Mouse (Mus musculus): Measurements from ENCODE around the gene Nrbp1. TPM values are rescaled to one million over a fixed set of nuclear protein-coding genes. Genes with fewer than 3 reads are reported as not detected.

Gene Nrbp1
- polyA plus RNA-seq, 1 experiment: 105 TPM

DNA sequence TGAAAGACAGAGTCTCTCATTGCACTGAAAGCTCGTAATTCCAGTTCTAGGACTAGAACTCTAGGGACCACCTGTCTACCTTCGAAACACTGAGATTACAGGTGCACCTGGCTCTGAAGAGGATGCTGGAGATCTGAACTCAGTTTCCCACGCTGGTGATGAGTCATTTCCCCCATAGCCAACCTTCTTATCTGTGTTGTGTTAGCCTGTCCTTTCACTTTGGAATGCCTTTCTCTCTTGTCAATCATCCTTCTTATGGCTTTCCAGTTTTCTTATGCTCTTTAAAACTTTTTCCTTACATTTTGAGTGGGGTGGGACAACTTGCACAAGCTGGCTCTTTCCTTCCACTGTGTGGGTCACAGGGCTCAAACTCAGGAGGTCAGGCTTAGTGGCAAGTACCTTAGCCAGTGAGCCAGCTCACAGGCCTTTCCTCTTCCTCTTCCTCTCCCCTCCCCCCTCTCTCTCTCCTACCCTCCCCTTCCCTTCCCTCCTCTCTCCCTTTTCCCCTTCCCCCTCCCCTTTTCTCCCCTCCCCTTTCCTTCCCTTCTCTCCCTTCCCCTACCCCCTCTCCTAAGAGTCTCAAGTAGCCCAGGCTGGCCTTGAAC is 49.1 kb downstream of the Nrbp1 start:
- H3K27ac ChIP-seq (ENCODE audit: insufficient read depth, low read length): no peak overlapping the region

GRCm38 (mm10) chr5:31290521-31291360 is 50.1 kb downstream of the Nrbp1 start, which contains the start of gene Ift172:
TSS of gene Ift172 (minus strand) at chr5:31291116.
- TF ChIP-seq CTCF (IDR thresholded peaks at IDR 0.05; ENCODE audit: extremely low read depth, insufficient read depth, low read length) (no peak), POLR2A (IDR thresholded peaks at IDR 0.05; ENCODE audit: extremely low read depth, insufficient read depth, low read length) (peak; percentile 87)
- H3K4me1 ChIP-seq (ENCODE audit: control insufficient read depth, insufficient read depth, low read length): peaks cover 3% of the 10 kb centered on the region; the same call in 1 of the 2 replicates
- H3K27ac ChIP-seq (ENCODE audit: insufficient read depth, low read length): peak within 1 kb of the TSS; percentile 11; the same call in 1 of the 2 replicates
- H3K4me3 ChIP-seq (ENCODE audit: insufficient read depth, low read length): peak within 1 kb of the TSS; percentile 49

More for the DNA sequence above, 49.1 kb downstream of the Nrbp1 start:
- TF ChIP-seq CTCF (IDR thresholded peaks at IDR 0.05; ENCODE audit: extremely low read depth, insufficient read depth, low read length) (no peak), POLR2A (IDR thresholded peaks at IDR 0.05; ENCODE audit: extremely low read depth, insufficient read depth, low read length) (no peak)
- no peak overlapping the region; the same call in 1 of the 2 replicates for H3K4me3 ChIP-seq (ENCODE audit: insufficient read depth, low read length)
- H3K4me1 ChIP-seq (ENCODE audit: control insufficient read depth, insufficient read depth, low read length): peaks cover 6% of the 10 kb centered on the region

- Histone ChIP-seq H3K4me1 (ENCODE audit: control insufficient read depth, insufficient read depth, low read length) (peaks cover 3% of the 10 kb centered on the region; the same call in 1 of the 2 replicates), H3K4me3 (ENCODE audit: insufficient read depth, low read length) (peak overlapping the region; percentile 49), H3K27ac (ENCODE audit: insufficient read depth, low read length) (peak overlapping the region; percentile 11; the same call in 1 of the 2 replicates)
- TF ChIP-seq POLR2A (IDR thresholded peaks at IDR 0.05; ENCODE audit: extremely low read depth, insufficient read depth, low read length) (no peak), CTCF (IDR thresholded peaks at IDR 0.05; ENCODE audit: extremely low read depth, insufficient read depth, low read length) (no peak)
Observed at GRCm38 (mm10) chr5:31291361-31291688, 50.7 kb downstream of the Nrbp1 start.

DNA sequence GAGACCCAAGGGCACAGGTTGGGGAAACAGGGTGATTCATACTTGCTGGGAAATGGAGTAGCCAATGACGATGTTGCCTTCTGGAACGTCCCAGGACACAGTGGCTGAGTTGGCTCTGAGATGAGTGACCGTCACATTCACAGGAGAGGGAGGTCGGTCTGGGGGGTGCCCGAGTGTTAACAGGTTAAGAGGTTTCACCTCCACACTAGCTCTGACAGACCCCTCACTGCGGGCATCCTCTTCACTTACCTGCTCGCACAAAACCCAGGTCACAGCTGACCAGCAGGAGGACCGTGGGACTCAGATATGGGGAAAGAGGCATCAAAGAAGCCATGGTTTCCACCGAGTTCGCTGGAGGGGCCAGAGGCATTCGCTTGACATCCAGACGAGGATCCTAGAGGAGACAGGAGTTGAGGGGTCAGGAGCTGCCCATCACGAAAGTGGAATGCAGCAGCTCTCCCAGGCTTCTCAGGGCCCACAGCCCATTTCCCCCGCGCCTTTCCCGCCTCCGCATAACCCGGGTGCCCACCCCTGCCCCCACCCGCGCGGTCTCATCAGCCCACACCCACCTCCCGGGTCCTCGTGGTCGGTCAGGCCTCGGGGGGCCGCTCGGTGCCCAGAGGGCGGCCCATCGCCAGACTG is 54.4 kb downstream of the Nrbp1 start:
- Histone ChIP-seq H3K27ac (ENCODE audit: insufficient read depth, low read length) (peak overlapping the region; percentile 82), H3K4me1 (ENCODE audit: control insufficient read depth, insufficient read depth, low read length) (peaks cover 3% of the 10 kb centered on the region; the same call in 1 of the 2 replicates), H3K4me3 (ENCODE audit: insufficient read depth, low read length) (peak overlapping the region; percentile 84)
- no peak for TF ChIP-seq POLR2A (IDR thresholded peaks at IDR 0.05; ENCODE audit: extremely low read depth, insufficient read depth, low read length)
- no peak for TF ChIP-seq CTCF (IDR thresholded peaks at IDR 0.05; ENCODE audit: extremely low read depth, insufficient read depth, low read length)

DNA sequence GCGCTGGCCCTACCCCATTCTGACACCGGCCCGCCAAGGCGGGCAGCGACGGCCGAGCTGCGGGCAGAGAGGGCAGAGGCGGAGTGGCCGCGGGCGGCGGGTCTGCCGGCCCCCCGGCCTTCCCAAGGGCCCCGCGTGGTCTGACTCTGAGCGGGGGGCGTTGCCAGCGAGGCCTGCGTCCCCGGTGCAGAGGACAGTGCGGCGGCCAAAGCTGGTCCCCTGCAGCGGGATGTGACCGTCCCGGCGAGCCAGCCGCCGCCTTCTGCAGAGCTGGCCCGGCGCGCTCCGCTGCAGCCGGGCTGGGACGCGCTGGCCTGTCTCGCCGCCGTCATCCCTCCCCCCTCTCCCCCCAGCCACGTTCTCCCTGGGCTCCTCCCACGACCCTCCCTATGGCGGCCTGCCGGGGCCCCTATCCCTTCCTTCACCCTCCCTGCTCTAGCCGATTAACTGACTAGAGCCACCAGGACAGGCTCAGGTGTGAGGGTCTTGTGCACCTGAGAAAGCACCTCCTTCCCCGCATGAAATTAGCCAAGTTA is 55.0 kb downstream of the Nrbp1 start, which contains the start of gene Fndc4:
Fndc4 (minus strand) TSS at position 475 of the 536 bp plus-strand sequence.
- Histone ChIP-seq H3K4me1 (ENCODE audit: control insufficient read depth, insufficient read depth, low read length) (peaks cover 3% of the 10 kb centered on the region; the same call in 1 of the 2 replicates), H3K27ac (ENCODE audit: insufficient read depth, low read length) (peak within 1 kb of the TSS; percentile 82), H3K4me3 (ENCODE audit: insufficient read depth, low read length) (peak within 1 kb of the TSS; percentile 84)
- TF ChIP-seq POLR2A (IDR thresholded peaks at IDR 0.05; ENCODE audit: extremely low read depth, insufficient read depth, low read length) (peak; percentile 38; the same call in 1 of the 2 replicates), CTCF (IDR thresholded peaks at IDR 0.05; ENCODE audit: extremely low read depth, insufficient read depth, low read length) (no peak)

DNA sequence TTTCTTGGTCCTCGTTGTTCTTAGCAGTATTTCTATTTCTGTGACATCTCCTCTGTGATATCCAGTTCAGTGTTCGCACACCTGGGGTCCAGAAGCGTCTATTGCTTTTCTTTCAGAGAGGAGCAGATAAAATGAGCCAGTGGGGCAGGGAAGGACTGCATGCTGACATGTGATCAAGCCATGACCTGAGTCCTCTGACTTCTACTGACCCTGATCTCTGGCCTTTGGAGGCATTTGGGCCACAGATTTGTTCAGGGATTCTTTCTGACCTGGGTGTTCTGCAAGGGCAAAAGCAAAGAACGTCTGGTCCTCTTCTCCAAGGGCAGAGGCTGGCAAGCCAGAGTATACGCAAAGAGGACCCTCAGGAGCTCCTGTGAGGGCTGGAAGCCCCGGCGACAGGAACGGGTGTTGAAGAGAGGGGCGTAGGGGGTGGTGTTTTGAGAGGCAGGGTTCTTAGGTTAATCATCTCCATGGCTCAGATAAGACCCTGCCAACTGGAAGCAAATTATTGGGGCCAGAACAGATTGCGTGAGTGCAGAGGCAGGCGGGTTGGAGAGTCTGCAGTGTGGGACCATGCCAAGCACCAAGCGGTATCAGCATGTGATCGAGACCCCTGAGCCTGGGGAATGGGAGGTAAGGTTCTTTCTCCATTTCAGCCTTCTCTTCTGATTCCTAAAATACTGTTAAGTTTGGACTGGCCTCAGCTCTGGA is 56.5 kb downstream of the Nrbp1 start, which contains the start of gene Gckr:
Gckr (plus strand) TSS at position 397 of the 711 bp plus-strand sequence.
- Histone ChIP-seq H3K4me3 (ENCODE audit: insufficient read depth, low read length) (peak within 1 kb of the TSS; percentile 84; the same call in 1 of the 2 replicates), H3K27ac (ENCODE audit: insufficient read depth, low read length) (no peak within 1 kb of the TSS), H3K4me1 (ENCODE audit: control insufficient read depth, insufficient read depth, low read length) (peaks cover 3% of the 10 kb centered on the region; the same call in 1 of the 2 replicates)
- TF ChIP-seq CTCF (IDR thresholded peaks at IDR 0.05; ENCODE audit: extremely low read depth, insufficient read depth, low read length): no peak
- TF ChIP-seq POLR2A (IDR thresholded peaks at IDR 0.05; ENCODE audit: extremely low read depth, insufficient read depth, low read length): no peak

DNA sequence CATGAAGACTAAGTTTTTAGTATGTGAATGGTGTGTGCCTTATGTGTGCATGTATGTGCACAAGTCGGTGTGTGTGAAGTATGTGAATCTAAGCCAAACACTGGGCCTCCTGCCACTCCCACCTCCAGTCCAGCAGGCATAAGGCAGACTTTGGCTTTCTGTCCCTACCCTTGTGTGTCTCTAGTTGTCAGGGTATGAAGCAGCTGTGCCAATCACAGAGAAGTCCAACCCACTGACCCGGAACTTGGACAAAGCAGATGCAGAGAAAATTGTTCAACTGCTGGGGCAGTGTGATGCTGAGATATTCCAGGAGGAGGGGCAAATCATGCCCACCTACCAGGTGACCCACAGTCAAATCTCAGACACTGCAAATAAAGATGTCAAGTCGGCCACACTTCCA is 57.3 kb downstream of the Nrbp1 start:
- Histone ChIP-seq H3K27ac (ENCODE audit: insufficient read depth, low read length) (no peak overlapping the region), H3K4me3 (ENCODE audit: insufficient read depth, low read length) (no peak overlapping the region), H3K4me1 (ENCODE audit: control insufficient read depth, insufficient read depth, low read length) (peaks cover 5% of the 10 kb centered on the region; the same call in 1 of the 2 replicates)
- TF ChIP-seq CTCF (IDR thresholded peaks at IDR 0.05; ENCODE audit: extremely low read depth, insufficient read depth, low read length) (no peak), POLR2A (IDR thresholded peaks at IDR 0.05; ENCODE audit: extremely low read depth, insufficient read depth, low read length) (no peak)

- Histone ChIP-seq H3K27ac (ENCODE audit: insufficient read depth, low read length) (no peak overlapping the region), H3K4me1 (ENCODE audit: control insufficient read depth, insufficient read depth, low read length) (peaks cover 5% of the 10 kb centered on the region; the same call in 1 of the 2 replicates), H3K4me3 (ENCODE audit: insufficient read depth, low read length) (no peak overlapping the region)
- no peak for TF ChIP-seq POLR2A (IDR thresholded peaks at IDR 0.05; ENCODE audit: extremely low read depth, insufficient read depth, low read length)
Observed at GRCm38 (mm10) chr5:31298486-31298885, 57.8 kb downstream of the Nrbp1 start.

Other genes starting within 250 kb of the Nrbp1 start
- 186 and 189 TPM in 2 replicates for gene Atraid, start 192.6 kb upstream of the Nrbp1 start, polyA plus RNA-seq (2012; rRNA removed)
- gene Slc5a6, start 191.9 kb upstream of the Nrbp1 start, polyA plus RNA-seq (2012; rRNA removed): 32.5 and 34.9 TPM in 2 replicates
- 13.4 and 14.1 TPM in 2 replicates for gene Cad, start 186.1 kb upstream of the Nrbp1 start, polyA plus RNA-seq (2012; rRNA removed)
- not detected in 2 replicates for gene Dnajc5g, start 134.6 kb upstream of the Nrbp1 start, polyA plus RNA-seq (2012; rRNA removed)
- gene Slc30a3, start 132.6 kb upstream of the Nrbp1 start, polyA plus RNA-seq (2012; rRNA removed): 185 and 189 TPM in 2 replicates
- 0.21 TPM in 1 of 2 replicates, not detected in the other for gene Trim54, start 124.2 kb upstream of the Nrbp1 start, polyA plus RNA-seq (2012; rRNA removed)
- 0.91 and 0.92 TPM in 2 replicates for gene Ucn, start 102.0 kb upstream of the Nrbp1 start, polyA plus RNA-seq (2012; rRNA removed)
- gene Mpv17, start 86.6 kb upstream of the Nrbp1 start, polyA plus RNA-seq (2012; rRNA removed): 96.7 and 102 TPM in 2 replicates
- 2.8 and 3.4 TPM in 2 replicates for gene Gm29609, start 61.0 kb upstream of the Nrbp1 start, polyA plus RNA-seq (2012; rRNA removed)
- 86.8 and 92.3 TPM in 2 replicates for gene Gtf3c2, start 60.7 kb upstream of the Nrbp1 start, polyA plus RNA-seq (2012; rRNA removed)
- gene Snx17, start 47.6 kb upstream of the Nrbp1 start, polyA plus RNA-seq (2012; rRNA removed): 87.6 and 90.6 TPM in 2 replicates
- gene Eif2b4, start 47.4 kb upstream of the Nrbp1 start, polyA plus RNA-seq (2012; rRNA removed): 62.7 and 66.2 TPM in 2 replicates
- 38.1 and 42.1 TPM in 2 replicates for gene Zfp513, start 38.6 kb upstream of the Nrbp1 start, polyA plus RNA-seq (2012; rRNA removed)
- 79.8 and 82.8 TPM in 2 replicates for gene Ppm1g, start 20.2 kb upstream of the Nrbp1 start, polyA plus RNA-seq (2012; rRNA removed)
- not detected in 2 replicates for gene Gm9970, start 368 bp downstream of the Nrbp1 start, polyA plus RNA-seq (2012; rRNA removed)
- 3.9 and 4.0 TPM in 2 replicates for gene Krtcap3, start 10.8 kb downstream of the Nrbp1 start, polyA plus RNA-seq (2012; rRNA removed)
- gene Ift172, start 50.3 kb downstream of the Nrbp1 start, polyA plus RNA-seq (2012; rRNA removed): 75.1 and 80.4 TPM in 2 replicates
- gene Fndc4, start 55.2 kb downstream of the Nrbp1 start, polyA plus RNA-seq (2012; rRNA removed): 172 and 184 TPM in 2 replicates
- gene Gckr, start 56.6 kb downstream of the Nrbp1 start, polyA plus RNA-seq (2012; rRNA removed): 0.53 and 0.98 TPM in 2 replicates
- gene Zfp512, start 211.6 kb downstream of the Nrbp1 start, polyA plus RNA-seq (2012; rRNA removed): 41.5 and 47.0 TPM in 2 replicates
- not detected in 2 replicates for gene 4930548H24Rik, start 244.9 kb downstream of the Nrbp1 start, polyA plus RNA-seq (2012; rRNA removed)